Mouse (Mus musculus) heart, postnatal 0 days (tissue): ENCODE measurements around the gene Cyp4a10. TPM values are rescaled to one million over a fixed set of nuclear protein-coding genes. Genes with fewer than 3 reads are reported as not detected.
A peak's percentile ranks its signal among the peaks of the same experiment; 100 is the strongest.

Experiments
- ATAC-seq: fragments of 200-750 bp; cut with Nextera tagmentation; 2 replicates; pipeline ENCODE4 v1.8.0; 2017; ENCODE audit warnings: low read depth, moderate number of reproducible peaks, moderate library complexity; ENCODE audit not compliant: insufficient read depth
- DNase-seq: peaks from one replicate; pipeline ENCODE4 v3.0.0-alpha.2; 2016; ENCODE audit warnings: low spot score
- H3K27ac ChIP-seq: fragments of 300-500 bp; sonication (generic); 2 replicates; pipeline ENCODE4 v1.5.1; 2014; ENCODE audit warnings: low read depth, mild to moderate bottlenecking
- H3K27me3 ChIP-seq: fragments of 300-500 bp; sonication (generic); 2 replicates; pipeline ENCODE4 v1.6.1; 2014; ENCODE audit warnings: low read length, mixed read lengths; ENCODE audit not compliant: control insufficient read depth, insufficient read depth
- H3K36me3 ChIP-seq: fragments of 300-500 bp; sonication (generic); replicated peaks from 2 replicates; pipeline ENCODE4 v1.6.1; 2014; ENCODE audit warnings: low read length, mixed read lengths; ENCODE audit not compliant: control insufficient read depth, insufficient read depth
- H3K4me1 ChIP-seq: fragments of 300-500 bp; sonication (generic); 2 replicates; pipeline ENCODE4 v1.6.1; 2014; ENCODE audit warnings: antibody characterized with exemption; ENCODE audit not compliant: control insufficient read depth, insufficient read depth
- H3K4me2 ChIP-seq: fragments of 300-500 bp; sonication (generic); 2 replicates; pipeline ENCODE4 v1.6.1; 2014; ENCODE audit warnings: low read depth, mild to moderate bottlenecking, low read length, moderate library complexity
- H3K4me3 ChIP-seq: fragments of 300-500 bp; sonication (generic); 2 replicates; pipeline ENCODE4 v1.5.1; 2014; ENCODE audit warnings: low read depth, low read length
- H3K9ac ChIP-seq: fragments of 300-500 bp; sonication (generic); replicated peaks from 2 replicates; pipeline ENCODE4 v1.6.1; 2014; ENCODE audit warnings: low read depth, low read length, mixed read lengths
- H3K9me3 ChIP-seq: fragments of 300-500 bp; sonication (generic); replicated peaks from 2 replicates; pipeline ENCODE4 v1.6.1; 2016; ENCODE audit warnings: low read length; ENCODE audit not compliant: control insufficient read depth
- CTCF ChIP-seq: IDR thresholded peaks from 2 replicates; pipeline ENCODE4 v1.5.1; 2016; ENCODE audit warnings: antibody characterized with exemption, control low read depth, low read depth
- EP300 ChIP-seq: IDR thresholded peaks from 2 replicates; pipeline ENCODE4 v1.6.1; 2016; ENCODE audit warnings: antibody characterized with exemption, low read depth
- WGBS: fragments of 180-500 bp; shearing (Covaris S2); extraction: QIAGEN DNeasy Blood & Tissue Kit; methylation state at CpG from one replicate; pipeline ENCODE4 v1.1.7; 2014; 5-methylcytosine and 5-hydroxymethylcytosine counted together
- polyA plus RNA-seq: library from polyadenylated mRNA; unstranded; fragments of >200 nt; fragmentation: Nextera tagmentation; extraction: Ambion mirVana; gene quantifications from 2 replicates; pipeline ENCODE4 v1.2.1, GENCODE M21; 2015
- total RNA-seq: library from RNA; depleted of rRNA; stranded (reverse); fragments of >200 nt; gene quantifications from 2 replicates; pipeline ENCODE4 v1.2.3, GENCODE M21; 2014; ENCODE audit warnings: low replicate concordance

Gene Cyp4a10
- total and polyA plus RNA-seq, 2 experiments from 2014 or later: not detected

DNA sequence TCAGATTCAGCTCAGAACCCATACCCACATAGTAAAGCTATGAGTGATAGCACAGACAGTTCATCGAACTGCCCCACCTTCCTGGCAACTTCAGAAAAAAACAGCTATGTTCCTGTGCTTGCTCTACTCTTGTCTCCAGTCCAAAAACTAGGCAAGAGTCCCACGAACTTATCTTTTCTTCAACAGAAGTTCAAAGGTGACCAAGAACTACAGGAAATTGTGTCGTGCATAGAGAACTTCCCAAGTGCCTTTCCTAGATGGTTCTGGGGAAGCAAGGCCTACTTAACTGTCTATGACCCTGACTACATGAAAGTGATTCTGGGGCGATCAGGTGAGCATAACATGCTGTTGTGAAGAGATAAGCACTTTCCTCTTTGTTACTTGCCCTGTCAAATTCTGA is 1.4 kb downstream of the Cyp4a10 start:
- Histone ChIP-seq H3K36me3 (no peaks in the 10 kb centered on the region), H3K9me3 (no peaks in the 10 kb centered on the region), H3K4me3 (no peak overlapping the region), H3K9ac (no peak overlapping the region), H3K27me3 (no peaks in the 10 kb centered on the region), H3K4me1 (no peaks in the 10 kb centered on the region), H3K4me2 (no peak overlapping the region), H3K27ac (no peak overlapping the region)
- ATAC-seq (no peak), DNase-seq (no peak)
- TF ChIP-seq CTCF (no peak), EP300 (no peak)
- WGBS: 42% methylated on average over 4 of the region's 4 CpGs

DNA sequence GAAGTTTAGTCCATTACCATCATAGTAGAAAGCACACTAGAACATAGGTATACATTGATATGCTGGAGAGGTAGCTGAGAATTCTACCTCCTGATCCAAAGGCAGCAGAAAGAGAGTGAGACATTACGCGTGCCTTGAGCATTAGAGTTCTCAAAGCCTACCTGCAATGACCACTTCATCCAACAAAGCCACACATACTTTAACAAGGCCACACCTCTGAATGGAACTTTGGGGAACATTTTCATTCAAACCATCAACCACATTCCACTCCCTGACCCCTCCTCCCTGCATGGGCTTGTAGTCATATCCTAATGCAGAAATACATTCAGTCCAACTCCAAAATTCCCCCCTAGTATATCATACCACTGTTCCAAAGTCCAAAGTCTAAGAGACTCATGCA is 3.7 kb downstream of the Cyp4a10 start:
- Histone ChIP-seq H3K36me3 (no peaks in the 10 kb centered on the region), H3K9me3 (no peaks in the 10 kb centered on the region), H3K27ac (no peak overlapping the region), H3K4me1 (no peaks in the 10 kb centered on the region), H3K27me3 (no peaks in the 10 kb centered on the region), H3K4me2 (no peak overlapping the region), H3K4me3 (no peak overlapping the region), H3K9ac (no peak overlapping the region)
- no peak for TF ChIP-seq CTCF
- TF ChIP-seq EP300: no peak
- 89% methylated on average over 2 of the region's 2 CpGs for WGBS
- ATAC-seq: no peak
- no peak for DNase-seq

DNA sequence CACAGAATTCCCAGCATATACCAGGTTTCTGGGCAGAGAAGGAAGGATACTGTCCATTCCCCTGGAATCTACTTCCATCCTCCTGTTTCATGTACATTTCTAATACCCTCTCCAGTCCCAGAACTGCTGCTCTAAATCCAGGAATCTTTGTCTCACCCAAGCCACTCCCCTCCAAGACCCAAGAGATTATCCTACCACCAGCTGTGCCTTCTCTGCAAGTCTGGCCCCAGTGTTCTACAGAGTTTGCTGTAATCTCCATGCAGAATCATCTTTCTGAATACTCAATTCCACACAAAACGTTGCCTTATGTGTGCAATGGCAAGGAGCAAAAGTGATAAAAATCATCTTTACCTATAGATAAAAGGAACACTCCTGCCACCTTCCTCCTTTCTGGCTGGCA is 27.0 kb downstream of the Cyp4a10 start:
- Histone ChIP-seq H3K4me2 (no peak overlapping the region), H3K27me3 (no peaks in the 10 kb centered on the region), H3K4me1 (no peaks in the 10 kb centered on the region), H3K27ac (no peak overlapping the region), H3K9me3 (no peaks in the 10 kb centered on the region), H3K36me3 (no peaks in the 10 kb centered on the region), H3K9ac (no peak overlapping the region), H3K4me3 (no peak overlapping the region)
- ATAC-seq (no peak), DNase-seq (no peak)
- WGBS: 43% methylated on average over 1 of the region's 1 CpGs
- TF ChIP-seq EP300: no peak
- no peak for TF ChIP-seq CTCF

DNA sequence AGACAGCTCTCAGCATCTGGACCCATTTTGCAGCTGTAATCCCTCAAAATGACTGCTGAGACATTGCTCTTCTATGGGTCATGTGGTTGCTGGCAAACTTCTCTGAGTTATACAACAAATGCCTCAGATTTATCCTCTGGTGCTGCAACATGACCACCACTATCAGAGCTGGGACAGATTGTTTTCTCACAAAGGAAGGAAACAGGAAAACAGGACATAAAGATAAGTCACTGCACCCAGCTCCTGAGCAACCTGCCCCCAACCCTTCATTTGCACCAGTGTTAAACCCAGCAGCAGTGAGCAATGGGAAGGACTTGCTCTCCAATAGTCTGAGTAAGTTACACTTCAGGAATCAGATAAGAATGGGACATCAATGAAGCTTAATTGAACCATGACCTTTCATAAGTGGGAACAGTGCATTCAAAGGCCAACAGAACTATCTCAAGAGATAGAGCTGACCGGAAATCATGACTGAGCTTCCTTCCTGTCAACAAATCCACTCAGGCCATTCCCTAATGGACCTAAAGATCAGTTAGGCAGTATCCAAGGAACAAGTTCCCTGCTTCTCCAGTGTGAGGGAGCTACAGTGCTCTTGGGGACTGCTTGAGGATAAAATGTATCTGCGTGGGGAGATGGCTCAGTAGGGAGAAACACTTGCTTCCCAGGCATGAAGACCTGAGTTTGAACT is 28.2 kb downstream of the Cyp4a10 start:
- DNase-seq (peak; percentile 28), ATAC-seq (peak; percentile 55)
- Histone ChIP-seq H3K4me3 (no peak overlapping the region), H3K27ac (no peak overlapping the region), H3K4me1 (no peaks in the 10 kb centered on the region), H3K9me3 (no peaks in the 10 kb centered on the region), H3K9ac (no peak overlapping the region), H3K4me2 (no peak overlapping the region), H3K27me3 (no peaks in the 10 kb centered on the region), H3K36me3 (no peaks in the 10 kb centered on the region)
- WGBS: 31% methylated on average over 2 of the region's 2 CpGs
- TF ChIP-seq EP300 (peak; percentile 67), CTCF (no peak)

DNA sequence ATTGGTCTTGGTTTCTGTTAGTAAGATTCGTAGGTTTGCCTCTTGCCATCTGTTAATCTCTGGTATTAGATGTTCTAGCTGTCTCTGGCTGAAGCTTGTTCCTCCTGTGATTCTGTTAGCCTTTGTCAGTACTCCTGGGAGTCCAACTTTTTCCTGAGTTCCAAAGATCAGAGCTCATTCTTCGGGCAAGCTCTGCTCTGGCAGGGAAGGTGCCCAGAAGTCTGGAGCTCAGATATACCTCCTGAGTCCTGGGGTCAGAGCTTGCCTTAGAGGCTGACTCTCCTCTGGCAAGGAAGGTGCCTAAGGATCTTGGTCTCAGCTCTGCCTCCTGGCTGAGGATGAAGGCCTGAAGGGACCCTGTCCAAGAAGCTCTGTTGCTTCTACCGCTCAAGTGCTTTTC is 34.7 kb downstream of the Cyp4a10 start:
- H3K4me2 ChIP-seq: no peak overlapping the region
- DNase-seq (no peak), ATAC-seq (no peak)
- H3K9me3 ChIP-seq: no peaks in the 10 kb centered on the region
- TF ChIP-seq EP300 (no peak), CTCF (no peak)
- no peaks in the 10 kb centered on the region for H3K36me3 ChIP-seq
- H3K9ac ChIP-seq: no peak overlapping the region
- no peaks in the 10 kb centered on the region for H3K4me1 ChIP-seq
- no peak overlapping the region for H3K4me3 ChIP-seq
- H3K27me3 ChIP-seq: no peaks in the 10 kb centered on the region
- WGBS: 63% methylated on average over 3 of the region's 3 CpGs
- no peak overlapping the region for H3K27ac ChIP-seq

DNA sequence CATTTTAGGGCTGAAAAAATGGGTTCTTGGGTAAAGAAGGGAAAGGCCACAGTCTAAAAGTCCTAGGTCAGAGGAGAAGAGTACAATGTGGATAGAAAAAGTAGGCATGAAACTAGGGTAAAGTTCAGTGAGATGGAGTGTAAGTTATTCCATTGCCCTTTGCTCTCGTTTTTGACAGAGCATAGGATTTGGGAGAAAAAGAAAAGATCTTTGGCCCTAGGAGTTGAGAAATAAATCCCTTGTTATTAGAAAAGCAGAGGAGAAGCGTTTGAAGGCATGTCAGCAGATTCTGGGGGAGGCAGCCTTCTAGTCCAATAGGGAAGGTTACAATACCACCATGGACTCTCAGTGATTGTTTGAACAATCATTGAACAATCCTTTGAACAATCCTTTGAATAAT is 37.4 kb downstream of the Cyp4a10 start:
- no peak overlapping the region for H3K4me2 ChIP-seq
- ATAC-seq (no peak), DNase-seq (no peak)
- H3K4me1 ChIP-seq: no peaks in the 10 kb centered on the region
- no peak overlapping the region for H3K27ac ChIP-seq
- no peak overlapping the region for H3K4me3 ChIP-seq
- H3K9me3 ChIP-seq: no peaks in the 10 kb centered on the region
- 42% methylated on average over 2 of the region's 2 CpGs for WGBS
- H3K9ac ChIP-seq: no peak overlapping the region
- TF ChIP-seq EP300 (no peak), CTCF (no peak)
- H3K27me3 ChIP-seq: no peaks in the 10 kb centered on the region
- H3K36me3 ChIP-seq: no peaks in the 10 kb centered on the region
